Mouse (Mus musculus): ENCODE data around the gene Efhb. TPM values are rescaled to one million over a fixed set of nuclear protein-coding genes. Genes with fewer than 3 reads are reported as not detected.

Efhb gene
- polyA plus RNA-seq, 1 experiment: not detected

DNA sequence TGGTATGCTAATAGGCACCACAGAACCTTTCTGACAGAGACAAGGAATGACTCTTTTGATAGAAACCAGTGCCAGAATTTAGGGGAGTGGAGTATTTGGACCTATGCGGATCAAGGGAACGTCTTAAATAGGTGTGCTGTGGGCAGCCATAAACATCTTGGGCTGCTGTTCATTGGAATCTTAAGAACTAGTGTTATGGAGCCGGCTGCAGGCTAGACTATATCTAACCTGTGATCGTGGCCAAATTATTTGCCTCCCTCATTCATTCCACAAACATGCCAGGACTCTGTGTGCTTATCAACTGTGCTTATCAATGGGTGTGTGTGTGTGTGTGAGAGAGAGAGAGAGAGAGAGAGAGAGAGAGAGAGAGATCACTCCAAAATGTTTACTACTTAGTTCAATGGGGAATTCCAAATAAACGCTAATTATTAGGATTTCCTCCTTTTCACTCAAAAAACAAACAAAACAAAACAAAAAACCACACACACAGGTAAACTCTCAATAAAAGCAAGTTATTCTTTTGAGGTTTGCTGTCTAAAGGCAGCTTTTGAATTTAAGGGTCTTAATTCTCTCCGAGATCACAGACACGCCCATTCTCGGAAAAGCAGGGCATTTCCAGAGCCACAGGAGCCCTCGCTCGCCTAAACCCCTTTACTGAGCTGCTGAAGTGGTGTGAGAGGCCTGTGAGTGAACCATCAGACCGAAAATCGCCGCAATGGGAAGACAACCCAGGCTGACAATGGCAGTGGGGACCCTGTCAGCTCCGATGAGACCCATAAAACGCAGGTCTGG is 15.1 kb upstream of the Efhb start:
- TF ChIP-seq GATA1 (IDR thresholded peaks at IDR 0.05; ENCODE audit: low read length): peak; percentile 91
- no peak for TF ChIP-seq TAL1 (IDR thresholded peaks at IDR 0.05; ENCODE audit: low read length)
- Histone ChIP-seq H3K4me1 (ENCODE audit: control insufficient read depth) (peaks cover 40% of the 10 kb centered on the region), H3K27me3 (ENCODE audit: control insufficient read depth) (no peaks in the 10 kb centered on the region), H3K4me3 (replicated peaks) (peak overlapping the region; percentile 88), H3K9me3 (ENCODE audit: control insufficient read depth, low read length) (no peaks in the 10 kb centered on the region), H3K36me3 (ENCODE audit: control insufficient read depth) (peaks cover 12% of the 10 kb centered on the region)

- H3K9me3 ChIP-seq (ENCODE audit: control insufficient read depth, low read length): no peaks in the 10 kb centered on the region
- no peaks in the 10 kb centered on the region for H3K27me3 ChIP-seq (ENCODE audit: control insufficient read depth)
- no peak for TF ChIP-seq TAL1 (IDR thresholded peaks at IDR 0.05; ENCODE audit: low read length)
- no peak for TF ChIP-seq GATA1 (IDR thresholded peaks at IDR 0.05; ENCODE audit: low read length)
- H3K36me3 ChIP-seq (ENCODE audit: control insufficient read depth): no peaks in the 10 kb centered on the region
- no peaks in the 10 kb centered on the region for H3K4me1 ChIP-seq (ENCODE audit: control insufficient read depth)
- no peak overlapping the region for H3K4me3 ChIP-seq (replicated peaks)
Measured at GRCm38 (mm10) chr17:53468697-53469096, 5.6 kb upstream of the Efhb start.

DNA sequence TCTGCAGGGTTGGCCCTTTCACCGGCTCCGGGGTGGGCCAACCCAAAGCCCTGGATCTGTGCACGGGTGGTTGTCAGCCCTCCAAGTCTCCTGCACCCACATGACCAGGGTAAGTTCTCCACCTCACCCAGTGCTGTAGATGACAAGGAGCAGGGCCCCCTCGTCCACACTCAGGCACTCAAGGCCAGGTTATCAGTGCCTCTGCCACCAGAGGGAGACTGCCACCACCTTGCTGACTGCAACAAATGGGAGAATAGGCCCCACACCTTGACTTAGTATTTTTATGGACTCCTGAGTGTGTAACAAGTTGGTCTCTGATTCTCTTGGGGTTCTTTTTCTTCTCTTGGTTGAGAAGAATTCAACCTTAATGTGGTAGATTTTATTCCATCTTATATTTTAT is 2.4 kb upstream of the Efhb start:
- Histone ChIP-seq H3K9me3 (ENCODE audit: control insufficient read depth, low read length) (no peaks in the 10 kb centered on the region), H3K4me3 (replicated peaks) (no peak overlapping the region), H3K27me3 (ENCODE audit: control insufficient read depth) (peaks cover 3% of the 10 kb centered on the region; the same call in 1 of the 2 replicates), H3K4me1 (ENCODE audit: control insufficient read depth) (peaks cover 4% of the 10 kb centered on the region; the same call in 1 of the 2 replicates), H3K36me3 (ENCODE audit: control insufficient read depth) (no peaks in the 10 kb centered on the region)
- TF ChIP-seq GATA1 (IDR thresholded peaks at IDR 0.05; ENCODE audit: low read length) (no peak), TAL1 (IDR thresholded peaks at IDR 0.05; ENCODE audit: low read length) (no peak)

DNA sequence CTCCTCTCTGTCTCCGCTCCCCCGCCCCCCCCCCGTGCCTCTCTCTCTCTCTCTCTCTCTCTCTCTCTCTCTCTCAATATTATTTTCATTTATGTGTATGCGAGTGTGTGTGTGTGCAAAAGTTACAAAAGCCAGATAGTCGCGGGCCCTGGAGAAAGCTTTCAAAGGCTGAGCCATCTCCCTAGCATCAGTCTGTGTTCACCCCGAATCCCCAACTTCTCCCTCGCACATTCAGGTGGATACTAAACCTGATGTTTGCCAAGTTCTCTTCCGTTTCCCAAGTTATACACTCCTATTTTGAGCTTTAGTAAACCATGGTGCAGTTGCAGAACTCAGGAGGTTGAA is 347 bp upstream of the Efhb start:
- Histone ChIP-seq H3K4me1 (ENCODE audit: control insufficient read depth) (peaks cover 4% of the 10 kb centered on the region; the same call in 1 of the 2 replicates), H3K9me3 (ENCODE audit: control insufficient read depth, low read length) (no peaks in the 10 kb centered on the region), H3K4me3 (replicated peaks) (no peak overlapping the region), H3K27me3 (ENCODE audit: control insufficient read depth) (peaks cover 3% of the 10 kb centered on the region; the same call in 1 of the 2 replicates), H3K36me3 (ENCODE audit: control insufficient read depth) (no peaks in the 10 kb centered on the region)
- TF ChIP-seq TAL1 (IDR thresholded peaks at IDR 0.05; ENCODE audit: low read length) (no peak), GATA1 (IDR thresholded peaks at IDR 0.05; ENCODE audit: low read length) (no peak)

DNA sequence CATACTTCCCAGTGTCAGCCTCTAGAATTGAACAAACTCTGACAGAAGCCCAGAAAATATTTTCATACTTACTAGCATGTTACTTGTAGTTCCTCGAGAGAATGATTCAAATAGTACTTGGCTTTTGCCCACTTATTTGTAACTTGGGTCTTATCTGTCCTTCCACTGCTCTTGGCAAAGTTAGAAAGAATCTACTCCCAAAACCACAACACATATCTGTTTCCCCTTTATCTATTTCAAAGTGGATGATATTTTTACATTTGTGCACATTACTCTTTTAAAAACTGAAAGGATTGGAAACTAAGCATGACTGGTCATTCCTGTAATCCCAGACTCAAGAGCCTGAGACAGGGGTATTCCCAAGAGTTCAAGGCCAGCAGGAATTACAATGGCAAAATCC is 6.4 kb downstream of the Efhb start:
- Histone ChIP-seq H3K36me3 (ENCODE audit: control insufficient read depth) (no peaks in the 10 kb centered on the region), H3K27me3 (ENCODE audit: control insufficient read depth) (no peaks in the 10 kb centered on the region), H3K4me3 (replicated peaks) (no peak overlapping the region), H3K9me3 (ENCODE audit: control insufficient read depth, low read length) (no peaks in the 10 kb centered on the region), H3K4me1 (ENCODE audit: control insufficient read depth) (no peaks in the 10 kb centered on the region)
- no peak for TF ChIP-seq GATA1 (IDR thresholded peaks at IDR 0.05; ENCODE audit: low read length)
- TF ChIP-seq TAL1 (IDR thresholded peaks at IDR 0.05; ENCODE audit: low read length): no peak

DNA sequence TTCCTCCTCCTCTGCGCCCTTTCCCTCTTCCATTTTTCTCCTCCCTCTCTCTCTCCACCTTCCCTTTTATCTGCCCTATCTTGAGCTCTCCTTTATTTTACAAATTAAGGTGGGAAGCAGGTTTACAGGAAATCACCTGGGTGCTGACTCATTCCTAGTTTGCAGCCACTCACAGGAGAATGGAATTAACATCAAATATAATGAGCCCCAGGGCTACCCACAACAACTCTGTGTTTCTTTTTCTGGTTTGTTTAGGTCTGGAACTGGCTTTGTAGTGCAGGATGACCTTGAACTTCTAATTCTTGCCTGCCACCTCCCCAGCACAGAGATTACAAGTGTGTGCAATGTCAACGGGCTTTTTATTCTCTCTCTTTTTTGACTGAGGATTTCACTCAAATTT is 7.0 kb downstream of the Efhb start:
- no peak overlapping the region for H3K4me3 ChIP-seq (replicated peaks)
- H3K9me3 ChIP-seq (ENCODE audit: control insufficient read depth, low read length): no peaks in the 10 kb centered on the region
- no peaks in the 10 kb centered on the region for H3K36me3 ChIP-seq (ENCODE audit: control insufficient read depth)
- H3K27me3 ChIP-seq (ENCODE audit: control insufficient read depth): no peaks in the 10 kb centered on the region
- no peak for TF ChIP-seq TAL1 (IDR thresholded peaks at IDR 0.05; ENCODE audit: low read length)
- no peak for TF ChIP-seq GATA1 (IDR thresholded peaks at IDR 0.05; ENCODE audit: low read length)
- H3K4me1 ChIP-seq (ENCODE audit: control insufficient read depth): no peaks in the 10 kb centered on the region

- no peaks in the 10 kb centered on the region for H3K36me3 ChIP-seq (ENCODE audit: control insufficient read depth)
- H3K4me3 ChIP-seq (replicated peaks): no peak overlapping the region
- TF ChIP-seq TAL1 (IDR thresholded peaks at IDR 0.05; ENCODE audit: low read length): no peak
- H3K9me3 ChIP-seq (ENCODE audit: control insufficient read depth, low read length): no peaks in the 10 kb centered on the region
- H3K4me1 ChIP-seq (ENCODE audit: control insufficient read depth): peaks cover 4% of the 10 kb centered on the region
- no peaks in the 10 kb centered on the region for H3K27me3 ChIP-seq (ENCODE audit: control insufficient read depth)
Measured at GRCm38 (mm10) chr17:53402689-53403306, 60.3 kb downstream of the Efhb start.

- Histone ChIP-seq H3K27me3 (ENCODE audit: control insufficient read depth) (no peaks in the 10 kb centered on the region), H3K4me3 (replicated peaks) (no peak overlapping the region), H3K36me3 (ENCODE audit: control insufficient read depth) (no peaks in the 10 kb centered on the region), H3K4me1 (ENCODE audit: control insufficient read depth) (no peaks in the 10 kb centered on the region), H3K9me3 (ENCODE audit: control insufficient read depth, low read length) (no peaks in the 10 kb centered on the region)
- no peak for TF ChIP-seq GATA1 (IDR thresholded peaks at IDR 0.05; ENCODE audit: low read length)
- no peak for TF ChIP-seq TAL1 (IDR thresholded peaks at IDR 0.05; ENCODE audit: low read length)
Measured at GRCm38 (mm10) chr17:53393201-53393600, 69.9 kb downstream of the Efhb start.

GRCm38 (mm10) chr17:53389507-53389906 is 73.6 kb downstream of the Efhb start:
- TF ChIP-seq GATA1 (IDR thresholded peaks at IDR 0.05; ENCODE audit: low read length) (no peak), TAL1 (IDR thresholded peaks at IDR 0.05; ENCODE audit: low read length) (no peak)
- Histone ChIP-seq H3K4me3 (replicated peaks) (no peak overlapping the region), H3K4me1 (ENCODE audit: control insufficient read depth) (no peaks in the 10 kb centered on the region), H3K36me3 (ENCODE audit: control insufficient read depth) (no peaks in the 10 kb centered on the region), H3K27me3 (ENCODE audit: control insufficient read depth) (no peaks in the 10 kb centered on the region), H3K9me3 (ENCODE audit: control insufficient read depth, low read length) (no peaks in the 10 kb centered on the region)
